ENCODE assay signal across 21 mouse cellular contexts in the genomic region with DNA sequence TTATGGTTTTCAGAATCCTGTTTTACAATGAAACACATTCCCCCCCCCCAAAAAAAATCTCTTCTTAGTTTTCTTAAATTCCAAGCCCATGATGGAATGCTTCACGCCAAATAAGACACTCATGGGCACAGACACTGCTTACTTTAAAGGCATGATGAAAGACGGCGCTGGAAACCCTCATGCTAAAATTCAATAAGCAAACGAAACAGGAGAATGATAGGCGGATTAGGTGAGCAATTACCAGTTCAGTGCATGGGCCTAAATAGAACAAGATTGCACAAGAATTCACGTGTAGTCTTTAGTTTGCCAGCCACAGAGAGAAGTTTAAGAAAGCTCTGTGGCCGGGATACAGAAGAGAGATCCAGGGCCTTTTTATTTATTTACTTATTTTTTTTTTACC. TPM values are rescaled to one million over a fixed set of nuclear protein-coding genes. Genes with fewer than 3 reads are reported as not detected.
DNase-seq lines count a peak whose midpoint lies in the region; ATAC-seq and TF ChIP-seq lines count a peak whose summit lies in the region.
"Had no signal": no experiment of that assay in that cellular context is flagged by ENCODE, and none has a peak within 500 bp of the region (broad histone marks: within the 10 kb centered on the region; RNA-seq: fewer than 3 reads in every experiment).

No protein-coding gene starts in this region.

- no peak overlapping the region for H3K4me2 ChIP-seq in liver, embryonic 12.5 days
- 0 out of 2 replicates have a peak overlapping the region, but pooled peaks have one; percentile 10 for H3K4me2 ChIP-seq in forebrain, embryonic 13.5 days
- H3K4me2 ChIP-seq: heart, embryonic 15.5 days; hindbrain, embryonic 14.5 days had no signal

- H3K4me3 ChIP-seq in liver, adult 2 months (ENCODE audit: insufficient read depth, low read depth, low read length), result no peak overlapping the region
- no peak overlapping the region for H3K4me3 ChIP-seq in liver, embryonic 12.5 days
- H3K4me3 ChIP-seq in embryonic facial prominence, embryonic 10.5 days, result no peak overlapping the region
- no peak overlapping the region for H3K4me3 ChIP-seq in forebrain, embryonic 13.5 days
- H3K4me3 ChIP-seq: erythroblast, embryonic 14.5 days; gastrocnemius, adult 2 months; heart, embryonic 15.5 days had no signal

- WGBS in liver, adult 2 months, result 15% methylated on average over 7 of the region's 7 CpGs
- 61% methylated on average over 7 of the region's 7 CpGs for WGBS in liver, embryonic 12.5 days (ENCODE audit: insufficient replicate concordance)
- 38% methylated on average over 7 of the region's 7 CpGs for WGBS in embryonic facial prominence, embryonic 10.5 days
- WGBS in forebrain, embryonic 13.5 days, result 9% methylated on average over 7 of the region's 7 CpGs

- H3K9ac ChIP-seq in liver, adult 2 months (ENCODE audit: low read depth, low read length), result no peak overlapping the region
- H3K9ac ChIP-seq in liver, embryonic 12.5 days, result no peak overlapping the region
- no peak overlapping the region for H3K9ac ChIP-seq in forebrain, embryonic 13.5 days
- H3K9ac ChIP-seq: heart, embryonic 15.5 days; hindbrain, embryonic 14.5 days; liver, embryonic 14.5 days had no signal

- H3K27me3 ChIP-seq in liver, adult 2 months (ENCODE audit: control insufficient read depth, insufficient read depth, low read length), result no peaks in the 10 kb centered on the region
- no peaks in the 10 kb centered on the region for H3K27me3 ChIP-seq in liver, embryonic 12.5 days (replicated peaks)
- H3K27me3 ChIP-seq in embryonic facial prominence, embryonic 10.5 days (replicated peaks; ENCODE audit: low read depth, poor library complexity, severe bottlenecking), result no peaks in the 10 kb centered on the region
- peaks cover 5% of the 10 kb centered on the region; the same call in 1 of the 2 replicates for H3K27me3 ChIP-seq in forebrain, embryonic 13.5 days

- no peaks in the 10 kb centered on the region for H3K79me2 ChIP-seq in liver, adult 2 months (ENCODE audit: control insufficient read depth, insufficient read depth, low read length)

- H3K36me3 ChIP-seq in liver, adult 2 months (ENCODE audit: control insufficient read depth, insufficient read depth, low read length), result no peaks in the 10 kb centered on the region
- no peaks in the 10 kb centered on the region for H3K36me3 ChIP-seq in liver, embryonic 12.5 days
- no peaks in the 10 kb centered on the region for H3K36me3 ChIP-seq in embryonic facial prominence, embryonic 10.5 days (replicated peaks)
- H3K36me3 ChIP-seq in forebrain, embryonic 13.5 days (ENCODE audit: poor library complexity, severe bottlenecking), result no peaks in the 10 kb centered on the region
- H3K36me3 ChIP-seq: heart, embryonic 15.5 days had no signal

- no peak for TF ChIP-seq CTCF in liver, adult 2 months (IDR thresholded peaks at IDR 0.05; ENCODE audit: low read depth, low read length)

- no peak overlapping the region for H3K27ac ChIP-seq in liver, adult 2 months (replicated peaks; ENCODE audit: insufficient read depth, low read depth, low read length)
- H3K27ac ChIP-seq in liver, embryonic 12.5 days, result no peak overlapping the region
- H3K27ac ChIP-seq in embryonic facial prominence, embryonic 10.5 days (replicated peaks), result no peak overlapping the region
- no peak overlapping the region for H3K27ac ChIP-seq in forebrain, embryonic 13.5 days
- H3K27ac ChIP-seq: gastrocnemius, adult 2 months; heart, embryonic 15.5 days; hindbrain, embryonic 14.5 days; kidney, postnatal 0 days; liver, embryonic 14.5 days; macrophage had no signal

- H3K4me1 ChIP-seq in liver, adult 2 months (ENCODE audit: control insufficient read depth, insufficient read depth, low read length), result no peaks in the 10 kb centered on the region; the same call in 1 of the 2 replicates
- H3K4me1 ChIP-seq in liver, embryonic 12.5 days, result no peaks in the 10 kb centered on the region
- H3K4me1 ChIP-seq in embryonic facial prominence, embryonic 10.5 days, result peaks cover 35% of the 10 kb centered on the region
- peaks cover 41% of the 10 kb centered on the region for H3K4me1 ChIP-seq in forebrain, embryonic 13.5 days
- H3K4me1 ChIP-seq: heart, embryonic 15.5 days had no signal

- DNase-seq in embryo, embryonic 10.5 days (ENCODE audit: low spot score), result peak; percentile 48
- DNase-seq in embryo, embryonic 9.5 days (ENCODE audit: extremely low spot score), result no peak
- DNase-seq in liver, adult 2 months (ENCODE audit: extremely low read depth, low read depth, low spot score), result peak; percentile 91
- DNase-seq in embryonic facial prominence, embryonic 10.5 days (ENCODE audit: low spot score), result peak; percentile 32
- no peak for DNase-seq in cerebellum, adult 11 months
- DNase-seq in lung, postnatal 14 days, result no peak
- DNase-seq: adrenal gland, postnatal 10 days; cerebellum, adult 9-10 months; gastrocnemius, adult 2 months; heart, postnatal 36 days; kidney, adult 2 months; left cerebral cortex, postnatal 4 days had no signal

- TF ChIP-seq POLR2A in liver, adult 2 months (IDR thresholded peaks at IDR 0.05; ENCODE audit: extremely low read depth, insufficient read depth, low read length), result no peak

- no peak for ATAC-seq in liver, embryonic 12.5 days
- ATAC-seq in forebrain, embryonic 13.5 days, result 0 out of 2 replicates have a peak, but pooled peaks have one; percentile 13

- H3K9me3 ChIP-seq in liver, embryonic 12.5 days (replicated peaks), result no peaks in the 10 kb centered on the region
- no peaks in the 10 kb centered on the region for H3K9me3 ChIP-seq in embryonic facial prominence, embryonic 10.5 days
- H3K9me3 ChIP-seq in forebrain, embryonic 13.5 days (replicated peaks), result no peaks in the 10 kb centered on the region
- H3K9me3 ChIP-seq: heart, embryonic 15.5 days had no signal

RNA-seq across cellular contexts. Expression of a gene that starts 49.5 kb away (rescaled TPM):
- total RNA-seq in liver, adult 2 months (2014; rRNA removed), result 12.5 and 12.8 TPM in 2 replicates
- polyA plus RNA-seq in liver, adult 2 months (2012; rRNA removed), result 5.3 and 6.7 TPM in 2 replicates
- polyA plus RNA-seq in liver, embryonic 12.5 days (2016; fragmentation: Nextera tagmentation; extraction: Ambion mirVana), result 5.3 and 5.9 TPM in 2 replicates
- 44.0 and 48.2 TPM in 2 replicates for polyA plus RNA-seq in embryonic facial prominence, embryonic 10.5 days (2016; fragmentation: Nextera tagmentation; extraction: Ambion mirVana)
- polyA plus RNA-seq in forebrain, embryonic 13.5 days (2015; fragmentation: Nextera tagmentation; extraction: Ambion mirVana), result 20.6 and 20.9 TPM in 2 replicates
- total RNA-seq: common myeloid progenitor, adult 5-6 weeks had no signal
- polyA plus RNA-seq: macrophage had no signal

Comparison
In these comparisons a context has a peak if more than half of its experiments do, and no peak if none do; other contexts are left out.
1. DNase-seq: peak in embryo, embryonic 10.5 days (single experiment), liver, adult 2 months (single experiment) and embryonic facial prominence, embryonic 10.5 days (single experiment); none in embryo, embryonic 9.5 days (single experiment), cerebellum, adult 11 months (single experiment) and lung, postnatal 14 days (single experiment).